Mouse (Mus musculus) natural killer cell, adult 2 months (primary cell): Measurements from ENCODE around the gene Immp2l.

Source experiments
- DNase-seq, 2 experiments: peaks; one replicate each; pipeline ENCODE4 v3.0.0; 2022; ENCODE audit warnings: low spot score in 2 of 2

Immp2l gene

GRCm38 (mm10) chr12:41314811-41315461 lies 291.0 kb downstream of the Immp2l start:
- no peak for DNase-seq

- no peak for DNase-seq
Observed at GRCm38 (mm10) chr12:41315871-41316270, 292.0 kb downstream of the Immp2l start.

GRCm38 (mm10) chr12:41316426-41316825 lies 292.5 kb downstream of the Immp2l start:
- no peak for DNase-seq

GRCm38 (mm10) chr12:41317431-41317830 lies 293.5 kb downstream of the Immp2l start:
- DNase-seq: no peak

- DNase-seq: no peak
Observed at GRCm38 (mm10) chr12:41322018-41322417, 298.1 kb downstream of the Immp2l start.

GRCm38 (mm10) chr12:41324418-41324817 lies 300.5 kb downstream of the Immp2l start:
- no peak for DNase-seq

GRCm38 (mm10) chr12:41325756-41326155 lies 301.9 kb downstream of the Immp2l start:
- DNase-seq: no peak

- no peak for DNase-seq
Observed at GRCm38 (mm10) chr12:41330988-41331671, 307.2 kb downstream of the Immp2l start.

- DNase-seq: no peak
Observed at GRCm38 (mm10) chr12:41345621-41346020, 321.7 kb downstream of the Immp2l start.

GRCm38 (mm10) chr12:41347494-41347893 lies 323.6 kb downstream of the Immp2l start:
- DNase-seq: no peak

GRCm38 (mm10) chr12:41349386-41349785 lies 325.5 kb downstream of the Immp2l start:
- no peak for DNase-seq

- no peak for DNase-seq
Observed at GRCm38 (mm10) chr12:41349814-41350213, 325.9 kb downstream of the Immp2l start.

- DNase-seq: no peak
Observed at GRCm38 (mm10) chr12:41351275-41351674, 327.4 kb downstream of the Immp2l start.

- no peak for DNase-seq
Observed at GRCm38 (mm10) chr12:41354857-41355256, 331.0 kb downstream of the Immp2l start.

- no peak for DNase-seq
Observed at GRCm38 (mm10) chr12:41356040-41356439, 332.1 kb downstream of the Immp2l start.

- no peak for DNase-seq
Observed at GRCm38 (mm10) chr12:41386685-41387084, 362.8 kb downstream of the Immp2l start.

- no peak for DNase-seq
Observed at GRCm38 (mm10) chr12:41394231-41394630, 370.3 kb downstream of the Immp2l start.

GRCm38 (mm10) chr12:41401136-41401535 lies 377.2 kb downstream of the Immp2l start:
- no peak for DNase-seq

- DNase-seq: no peak
Observed at GRCm38 (mm10) chr12:41401923-41402322, 378.0 kb downstream of the Immp2l start.

GRCm38 (mm10) chr12:41409431-41409830 lies 385.5 kb downstream of the Immp2l start:
- DNase-seq: no peak

- no peak for DNase-seq
Observed at GRCm38 (mm10) chr12:41416635-41417034, 392.7 kb downstream of the Immp2l start.

GRCm38 (mm10) chr12:41417099-41417498 lies 393.2 kb downstream of the Immp2l start:
- DNase-seq: no peak

- DNase-seq: no peak
Observed at GRCm38 (mm10) chr12:41417961-41418360, 394.1 kb downstream of the Immp2l start.
